Mouse (Mus musculus) hindbrain, embryonic 15.5 days (tissue): ENCODE measurements around the gene Sirpa. TPM values are rescaled to one million over a fixed set of nuclear protein-coding genes. Genes with fewer than 3 reads are reported as not detected.

ENCODE experiments used
- ATAC-seq: fragments of 200-750 bp; cut with Nextera tagmentation; 2 replicates; pipeline ENCODE4 v1.8.0; 2017; ENCODE audit warnings: low read depth, moderate number of reproducible peaks, moderate TSS enrichment; ENCODE audit not compliant: low FRiP score
- H3K27ac ChIP-seq: fragments of 300-500 bp; sonication (generic); replicated peaks from 2 replicates; pipeline ENCODE4 v1.5.1; 2015; ENCODE audit warnings: mild to moderate bottlenecking, inconsistent platforms
- H3K27me3 ChIP-seq: fragments of 300-500 bp; sonication (generic); 2 replicates; pipeline ENCODE4 v1.6.1; 2015; ENCODE audit warnings: control low read depth, inconsistent platforms
- H3K36me3 ChIP-seq: fragments of 300-500 bp; sonication (generic); 2 replicates; pipeline ENCODE4 v1.6.1; 2015; ENCODE audit warnings: control low read depth, inconsistent platforms
- H3K4me1 ChIP-seq: fragments of 300-500 bp; sonication (generic); replicated peaks from 2 replicates; pipeline ENCODE4 v1.6.1; 2015; ENCODE audit warnings: control low read depth, inconsistent platforms
- H3K4me2 ChIP-seq: fragments of 300-500 bp; sonication (generic); 2 replicates; pipeline ENCODE4 v1.6.1; 2015; ENCODE audit warnings: moderate library complexity, mild to moderate bottlenecking, inconsistent platforms
- H3K4me3 ChIP-seq: fragments of 300-500 bp; sonication (generic); 2 replicates; pipeline ENCODE4 v1.5.1; 2015; ENCODE audit warnings: mild to moderate bottlenecking, inconsistent platforms
- H3K9ac ChIP-seq: fragments of 300-500 bp; sonication (generic); 2 replicates; pipeline ENCODE4 v1.6.1; 2015; ENCODE audit warnings: inconsistent platforms
- H3K9me3 ChIP-seq: fragments of 300-500 bp; sonication (generic); 2 replicates; pipeline ENCODE4 v1.6.1; 2016; ENCODE audit warnings: control low read depth, inconsistent platforms
- WGBS: fragments of 180-500 bp; shearing (Covaris S2); methylation state at CpG from one replicate; pipeline ENCODE4 v1.1.7; 2015; 5-methylcytosine and 5-hydroxymethylcytosine counted together
- polyA plus RNA-seq: library from polyadenylated mRNA; unstranded; fragments of >200 nt; fragmentation: Nextera tagmentation; extraction: Ambion mirVana; gene quantifications from 2 replicates; pipeline ENCODE4 v1.2.1, GENCODE M21; 2015

Gene Sirpa
- polyA plus RNA-seq, 1 experiment from 2014 or later = 31.7 TPM

DNA sequence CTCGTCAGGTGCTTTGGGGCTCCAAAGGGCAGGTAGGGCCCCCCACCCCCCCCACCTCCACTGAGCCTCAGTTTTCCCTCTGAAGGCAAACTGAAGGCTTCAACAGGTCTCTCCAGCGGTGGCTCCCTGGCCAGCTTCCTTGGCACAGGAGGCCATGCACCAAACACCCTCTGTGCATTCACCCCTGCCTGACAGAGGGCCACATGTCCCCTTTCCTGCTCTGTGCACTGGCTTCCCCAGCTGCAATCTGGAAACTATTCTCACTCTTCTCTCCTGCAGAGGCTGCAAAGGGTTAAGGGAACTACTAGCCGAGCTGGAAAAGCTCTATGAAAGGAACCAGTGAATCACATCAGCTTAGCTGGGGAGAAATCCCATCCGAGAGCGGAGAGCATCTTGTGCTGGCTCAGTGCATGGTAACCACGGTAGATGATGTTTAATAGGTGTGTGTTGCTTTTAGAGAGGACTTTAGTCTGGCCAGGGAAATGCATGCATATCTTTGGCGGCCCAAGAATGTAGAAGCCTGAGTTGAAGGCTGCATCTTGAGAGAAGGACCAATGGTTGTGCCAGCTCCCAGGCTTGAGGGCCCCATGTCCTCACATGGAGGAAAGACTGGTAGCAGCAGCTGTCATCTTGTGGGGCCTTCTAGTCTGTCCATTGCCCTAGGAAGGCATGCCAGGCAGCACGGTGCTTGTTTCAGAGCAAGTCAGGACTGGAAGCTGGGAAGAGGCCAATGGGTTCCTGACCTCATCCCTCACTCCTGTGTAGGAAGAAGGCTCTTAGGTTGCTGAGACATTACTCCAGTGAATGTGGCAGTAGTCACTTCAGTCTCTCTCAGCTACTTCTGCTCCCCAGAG is 6.8 kb downstream of the Sirpa start:
- H3K27me3 ChIP-seq = no peaks in the 10 kb centered on the region
- WGBS = 62% methylated on average over 8 of the region's 8 CpGs

DNA sequence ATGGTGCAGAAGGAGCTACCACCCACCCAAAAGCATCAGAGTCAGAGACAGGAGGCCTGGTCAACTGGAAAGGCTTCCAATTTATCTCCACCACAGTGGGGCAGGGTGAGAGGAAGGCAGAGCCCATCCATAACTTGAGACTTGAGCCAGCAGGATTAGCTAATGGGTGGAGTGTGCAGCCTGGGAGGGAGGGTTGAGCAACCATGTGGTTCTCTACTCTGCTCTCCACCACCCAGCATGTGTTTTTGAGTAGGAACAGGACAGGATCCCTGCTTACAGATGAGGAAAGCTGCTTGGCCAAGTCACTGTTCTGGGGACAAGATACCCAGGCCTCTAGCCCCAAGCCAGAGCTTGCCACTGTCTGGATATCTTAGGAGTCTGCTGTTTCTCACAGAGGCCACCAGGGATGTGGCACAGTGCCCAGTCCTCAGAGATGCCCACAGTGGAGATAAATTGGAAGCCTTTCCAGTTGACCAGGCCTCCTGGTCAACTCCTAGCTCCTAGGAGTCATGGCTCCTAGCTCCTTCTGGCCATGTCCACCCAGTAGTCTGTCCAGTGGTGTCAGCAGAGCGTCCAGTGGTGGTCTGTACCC is 8.5 kb downstream of the Sirpa start:
- Histone ChIP-seq H3K4me1 (peaks cover 11% of the 10 kb centered on the region), H3K27ac (no peak overlapping the region), H3K9me3 (no peaks in the 10 kb centered on the region), H3K36me3 (no peaks in the 10 kb centered on the region), H3K4me2 (no peak overlapping the region), H3K4me3 (no peak overlapping the region), H3K9ac (no peak overlapping the region), H3K27me3 (no peaks in the 10 kb centered on the region)
- 91% methylated on average over 1 of the region's 1 CpGs for WGBS
- ATAC-seq = no peak

More for the DNA sequence above, 6.8 kb downstream of the Sirpa start:
- H3K4me2 ChIP-seq = no peak overlapping the region
- peaks cover 23% of the 10 kb centered on the region for H3K4me1 ChIP-seq
- no peaks in the 10 kb centered on the region for H3K36me3 ChIP-seq
- ATAC-seq = no peak
- H3K9ac ChIP-seq = no peak overlapping the region
- H3K27ac ChIP-seq = no peak overlapping the region
- H3K9me3 ChIP-seq = no peaks in the 10 kb centered on the region
- no peak overlapping the region for H3K4me3 ChIP-seq

DNA sequence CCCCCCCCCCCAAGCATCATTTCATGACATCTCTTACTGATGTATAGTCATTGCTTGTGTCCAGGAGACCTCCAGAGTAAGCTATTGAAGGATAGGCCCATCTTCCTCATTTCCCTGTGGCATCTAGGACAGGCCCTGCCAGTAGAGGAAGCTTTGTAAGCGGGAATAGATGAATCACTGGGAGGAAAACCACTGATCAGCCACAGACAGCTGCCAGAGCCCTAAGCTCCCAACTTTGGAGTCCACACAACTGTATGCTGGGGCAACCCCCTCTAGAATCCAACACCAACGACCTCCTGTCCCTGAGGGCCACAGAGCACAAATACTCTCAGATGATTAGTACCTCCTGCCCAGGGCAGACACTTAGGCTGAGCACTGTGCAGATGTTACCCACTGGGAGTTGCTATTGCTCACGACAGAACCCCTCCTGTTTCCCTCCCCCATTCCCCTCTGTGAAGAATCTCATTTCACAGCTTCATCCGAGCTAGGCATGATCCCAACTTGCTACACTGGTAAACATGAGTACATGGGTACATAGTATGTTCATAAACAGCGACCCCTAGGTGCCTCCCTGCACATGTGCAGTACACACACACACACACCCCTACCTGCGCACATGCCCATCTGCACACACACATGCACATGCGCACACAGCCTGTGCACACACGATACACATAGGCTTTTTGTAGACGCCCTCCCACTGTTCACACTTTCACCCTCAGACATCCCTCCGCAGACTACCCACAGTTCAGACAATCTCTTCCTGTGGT is 9.4 kb downstream of the Sirpa start:
- ATAC-seq = no peak
- Histone ChIP-seq H3K4me1 (peaks cover 19% of the 10 kb centered on the region), H3K9ac (no peak overlapping the region), H3K9me3 (no peaks in the 10 kb centered on the region), H3K27me3 (no peaks in the 10 kb centered on the region), H3K27ac (no peak overlapping the region), H3K4me3 (no peak overlapping the region), H3K4me2 (no peak overlapping the region), H3K36me3 (no peaks in the 10 kb centered on the region)
- WGBS = 83% methylated on average over 10 of the region's 10 CpGs

DNA sequence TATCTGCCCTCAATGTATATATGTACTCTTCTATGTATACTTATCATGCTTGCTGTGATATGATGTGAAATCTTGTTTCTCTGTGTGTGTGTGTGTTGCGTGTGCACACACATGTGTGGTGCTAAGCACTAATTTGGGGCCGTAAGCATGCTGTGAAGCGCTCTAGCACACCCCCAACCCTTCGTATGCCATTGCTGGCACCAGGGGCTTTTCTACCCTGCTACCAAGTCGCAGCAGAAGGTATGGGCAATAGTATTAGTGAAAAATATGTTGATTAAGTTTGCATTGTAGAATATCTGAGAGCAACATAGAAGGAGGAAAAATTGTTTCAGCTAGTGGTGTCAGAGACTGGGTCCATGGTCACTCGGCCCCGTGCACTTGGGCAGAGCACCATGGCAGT is 10.2 kb downstream of the Sirpa start:
- H3K9me3 ChIP-seq = no peaks in the 10 kb centered on the region
- no peaks in the 10 kb centered on the region for H3K36me3 ChIP-seq
- H3K27ac ChIP-seq = no peak overlapping the region
- ATAC-seq = no peak
- H3K9ac ChIP-seq = no peak overlapping the region
- H3K27me3 ChIP-seq = no peaks in the 10 kb centered on the region
- no peak overlapping the region for H3K4me3 ChIP-seq
- no peak overlapping the region for H3K4me2 ChIP-seq
- H3K4me1 ChIP-seq = peaks cover 19% of the 10 kb centered on the region
- 95% methylated on average over 7 of the region's 7 CpGs for WGBS

DNA sequence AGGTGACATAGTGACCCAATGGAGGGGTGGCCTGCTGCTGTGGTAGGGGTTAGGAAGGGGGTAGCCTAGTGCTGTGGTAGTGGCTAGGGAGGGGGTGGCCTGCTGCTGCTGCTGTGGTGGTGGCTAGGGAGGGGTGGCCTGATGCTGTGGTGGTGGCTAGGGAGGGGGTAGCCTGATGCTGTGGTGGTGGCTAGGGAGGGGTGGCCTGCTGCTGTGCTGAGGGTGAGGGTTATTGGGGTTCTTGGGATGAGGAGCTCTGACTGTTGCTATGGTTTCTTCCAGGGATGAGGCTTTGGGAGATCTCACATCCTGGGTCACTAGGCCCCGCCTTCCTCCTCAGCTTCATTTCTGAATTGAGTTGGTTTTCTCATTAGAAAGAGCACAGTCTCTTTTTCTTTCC is 10.9 kb downstream of the Sirpa start:
- Histone ChIP-seq H3K9me3 (no peaks in the 10 kb centered on the region), H3K9ac (no peak overlapping the region), H3K36me3 (no peaks in the 10 kb centered on the region), H3K4me2 (no peak overlapping the region), H3K27ac (no peak overlapping the region), H3K27me3 (no peaks in the 10 kb centered on the region), H3K4me1 (peaks cover 17% of the 10 kb centered on the region), H3K4me3 (no peak overlapping the region)
- 70% methylated on average over 1 of the region's 1 CpGs for WGBS
- peak; percentile 93 for ATAC-seq

DNA sequence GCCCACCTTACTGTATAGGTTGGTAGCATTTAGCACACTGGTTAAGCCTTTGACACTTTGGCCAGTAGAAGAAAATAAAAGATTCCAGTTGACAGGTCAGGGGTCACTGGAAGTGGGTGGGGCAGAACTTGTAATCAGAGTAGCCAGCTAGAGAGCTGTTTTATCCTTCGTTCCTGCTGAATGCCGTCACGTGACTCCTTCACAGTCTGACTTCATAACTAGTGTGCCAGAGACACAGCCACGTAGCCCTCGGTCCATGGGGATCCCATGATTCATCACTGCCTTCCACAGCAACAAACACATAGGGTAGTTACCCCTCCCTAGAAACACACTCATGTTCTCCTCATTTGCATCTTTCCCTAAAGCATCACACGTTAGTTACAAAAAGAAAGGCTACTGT is 11.4 kb downstream of the Sirpa start:
- Histone ChIP-seq H3K4me2 (no peak overlapping the region), H3K9me3 (no peaks in the 10 kb centered on the region), H3K4me3 (no peak overlapping the region), H3K4me1 (peaks cover 17% of the 10 kb centered on the region), H3K27me3 (no peaks in the 10 kb centered on the region), H3K27ac (no peak overlapping the region), H3K9ac (no peak overlapping the region), H3K36me3 (no peaks in the 10 kb centered on the region)
- 11% methylated on average over 6 of the region's 6 CpGs for WGBS
- ATAC-seq = no peak

DNA sequence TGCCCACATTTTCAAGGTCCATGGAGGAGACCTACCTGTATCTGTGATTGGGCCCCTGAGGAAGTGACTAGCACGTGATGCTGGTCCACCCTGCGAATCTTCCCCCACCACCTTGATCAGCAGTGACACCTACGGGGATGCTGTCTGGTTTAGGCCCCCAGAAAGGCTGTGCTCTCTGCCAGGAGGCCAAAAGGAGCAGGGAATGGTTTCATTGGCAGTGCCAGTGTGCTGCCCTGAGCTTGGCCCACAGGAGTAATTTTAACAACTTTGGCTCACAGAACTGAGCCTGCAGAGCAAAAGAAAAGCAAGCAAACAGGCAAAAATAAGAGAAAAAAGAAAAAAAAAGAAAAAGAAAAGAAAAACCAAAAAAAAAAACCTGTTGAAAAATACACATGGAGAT is 13.2 kb downstream of the Sirpa start:
- Histone ChIP-seq H3K4me1 (peaks cover 17% of the 10 kb centered on the region), H3K27ac (no peak overlapping the region), H3K9ac (no peak overlapping the region), H3K4me2 (no peak overlapping the region), H3K4me3 (no peak overlapping the region), H3K36me3 (peaks cover 6% of the 10 kb centered on the region), H3K9me3 (no peaks in the 10 kb centered on the region), H3K27me3 (no peaks in the 10 kb centered on the region)
- 74% methylated on average over 3 of the region's 3 CpGs for WGBS
- no peak for ATAC-seq

DNA sequence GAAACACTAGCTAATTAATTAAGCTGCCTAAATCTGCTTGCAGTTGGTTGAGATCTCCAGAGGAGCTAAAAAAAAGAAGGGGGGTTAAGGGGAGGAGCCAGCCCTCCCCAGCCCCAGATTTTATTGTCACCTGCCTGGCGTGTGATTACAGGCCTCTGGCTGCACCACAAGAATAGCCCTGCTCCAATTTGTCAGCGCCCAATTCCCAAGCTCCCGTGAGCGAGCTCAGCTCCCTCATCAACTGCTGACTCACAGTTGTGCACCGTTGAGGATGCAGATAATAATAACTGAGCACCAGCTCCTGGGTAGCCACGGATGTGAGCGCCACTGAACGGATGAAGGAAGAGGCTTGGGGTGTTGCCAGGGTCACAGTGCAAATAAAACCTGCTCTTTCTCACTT is 13.6 kb downstream of the Sirpa start:
- H3K9ac ChIP-seq = no peak overlapping the region
- H3K9me3 ChIP-seq = no peaks in the 10 kb centered on the region
- H3K4me2 ChIP-seq = no peak overlapping the region
- no peaks in the 10 kb centered on the region for H3K27me3 ChIP-seq
- no peak for ATAC-seq
- H3K4me1 ChIP-seq = peaks cover 17% of the 10 kb centered on the region
- 28% methylated on average over 8 of the region's 8 CpGs for WGBS
- H3K27ac ChIP-seq = no peak overlapping the region
- peaks cover 10% of the 10 kb centered on the region for H3K36me3 ChIP-seq
- no peak overlapping the region for H3K4me3 ChIP-seq

DNA sequence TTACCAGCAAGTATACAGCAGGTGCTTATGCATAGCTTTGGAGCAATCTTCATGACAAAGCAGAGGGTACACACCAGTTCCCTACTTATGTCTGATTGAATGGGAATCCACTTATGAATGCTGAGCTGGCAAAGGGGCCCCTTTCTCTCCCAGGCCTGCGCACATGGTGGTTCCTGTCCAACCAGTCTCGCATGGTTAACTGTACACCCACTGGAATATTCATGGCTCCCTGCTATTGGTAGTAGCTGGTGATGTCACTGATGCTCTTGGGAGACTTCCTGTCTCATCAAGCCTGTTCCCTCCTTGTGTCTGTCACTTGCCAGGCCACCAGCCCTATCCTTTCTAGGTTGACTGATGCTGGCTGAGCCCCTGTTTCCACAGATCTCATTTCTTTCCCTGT is 14.3 kb downstream of the Sirpa start:
- Histone ChIP-seq H3K4me2 (no peak overlapping the region), H3K27me3 (no peaks in the 10 kb centered on the region), H3K9ac (no peak overlapping the region), H3K4me1 (peaks cover 17% of the 10 kb centered on the region), H3K9me3 (no peaks in the 10 kb centered on the region), H3K36me3 (peaks cover 13% of the 10 kb centered on the region), H3K27ac (no peak overlapping the region), H3K4me3 (no peak overlapping the region)
- ATAC-seq = no peak
- 83% methylated on average over 2 of the region's 2 CpGs for WGBS

DNA sequence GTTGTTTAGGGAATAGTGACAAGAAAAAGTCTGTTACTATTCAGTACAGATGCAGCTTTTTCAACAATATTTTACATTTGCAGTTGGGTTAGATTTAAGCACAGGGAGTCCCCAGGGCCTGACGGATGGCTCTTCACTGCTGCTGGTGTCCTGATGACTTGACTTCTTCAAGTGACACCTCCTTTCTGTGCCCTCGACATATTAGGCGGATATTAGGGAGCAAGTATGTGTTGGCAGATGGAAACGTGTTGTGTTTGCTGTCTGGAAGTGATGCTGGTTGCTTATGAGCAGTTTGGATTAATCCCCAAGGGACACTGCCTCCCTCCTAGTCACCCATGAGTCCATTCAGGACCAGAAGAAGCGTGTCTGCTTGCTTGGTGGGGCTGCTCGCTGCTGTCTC is 21.3 kb downstream of the Sirpa start:
- H3K4me1 ChIP-seq = no peaks in the 10 kb centered on the region
- peaks cover 13% of the 10 kb centered on the region for H3K36me3 ChIP-seq
- WGBS = 94% methylated on average over 6 of the region's 6 CpGs
- H3K27ac ChIP-seq = no peak overlapping the region
- no peak overlapping the region for H3K4me3 ChIP-seq
- H3K27me3 ChIP-seq = no peaks in the 10 kb centered on the region
- ATAC-seq = no peak
- no peak overlapping the region for H3K9ac ChIP-seq
- H3K4me2 ChIP-seq = no peak overlapping the region
- H3K9me3 ChIP-seq = no peaks in the 10 kb centered on the region

DNA sequence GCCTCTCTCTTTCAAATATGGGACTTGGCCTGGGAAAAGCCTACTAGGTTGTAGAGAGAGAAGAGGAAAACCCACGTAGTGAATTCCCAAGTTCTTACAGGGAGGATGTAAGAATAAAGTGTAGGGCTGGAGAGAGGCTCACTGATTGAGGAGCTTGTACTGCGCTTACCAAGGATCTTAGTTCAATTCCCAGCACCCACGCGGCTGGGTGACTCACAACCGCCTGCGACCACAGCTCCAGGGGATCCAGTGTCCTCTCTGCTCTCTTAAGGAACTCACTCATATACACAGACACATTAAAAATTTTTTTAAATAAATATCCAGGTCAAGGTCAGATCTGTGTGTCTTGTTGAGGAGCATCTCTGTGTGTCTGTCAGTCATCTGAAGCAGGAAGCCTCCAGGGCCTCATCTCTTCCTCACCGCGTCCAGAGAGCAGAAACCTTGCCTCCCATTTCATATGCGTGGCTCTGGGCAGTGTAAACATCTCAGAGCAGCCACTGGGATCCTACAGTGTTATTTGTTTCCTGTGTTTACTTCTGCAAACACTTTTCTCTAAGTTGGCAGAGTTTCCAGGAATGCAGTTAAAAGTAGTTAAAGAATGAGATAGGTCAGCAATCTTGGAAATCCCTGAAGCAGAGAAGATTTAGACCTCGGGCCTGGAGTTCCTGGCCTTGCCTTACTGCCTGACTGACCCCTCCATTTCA is 22.0 kb downstream of the Sirpa start:
- Histone ChIP-seq H3K9ac (no peak overlapping the region), H3K4me2 (no peak overlapping the region), H3K4me1 (no peaks in the 10 kb centered on the region), H3K27ac (no peak overlapping the region), H3K4me3 (no peak overlapping the region), H3K36me3 (peaks cover 10% of the 10 kb centered on the region), H3K9me3 (no peaks in the 10 kb centered on the region), H3K27me3 (no peaks in the 10 kb centered on the region)
- WGBS = 90% methylated on average over 10 of the region's 10 CpGs
- ATAC-seq = no peak

DNA sequence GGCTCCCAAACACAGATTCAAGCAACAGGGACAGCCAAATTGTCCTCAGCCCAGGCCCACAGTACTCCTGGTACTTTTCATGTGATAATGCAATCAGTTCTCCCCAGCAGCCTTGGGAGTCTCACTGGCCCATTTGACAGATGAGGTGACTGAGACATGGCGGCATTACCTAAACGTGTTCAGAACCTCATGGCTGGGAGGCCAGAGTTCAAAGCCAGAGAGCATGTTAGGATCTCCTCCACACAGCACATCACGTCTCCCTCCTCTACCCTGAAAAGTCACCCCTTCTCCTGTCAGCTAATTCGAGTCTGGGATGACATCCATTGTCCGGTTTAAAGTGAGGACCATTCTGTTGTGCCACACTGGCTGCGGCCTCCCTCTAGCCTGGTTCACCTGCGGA is 27.5 kb downstream of the Sirpa start:
- H3K36me3 ChIP-seq = no peaks in the 10 kb centered on the region

More for the DNA sequence above, 27.5 kb downstream of the Sirpa start:
- Histone ChIP-seq H3K9ac (no peak overlapping the region), H3K4me2 (no peak overlapping the region), H3K4me3 (no peak overlapping the region), H3K9me3 (no peaks in the 10 kb centered on the region), H3K27me3 (no peaks in the 10 kb centered on the region), H3K27ac (no peak overlapping the region), H3K4me1 (peaks cover 6% of the 10 kb centered on the region; the same call in 1 of the 2 replicates)
- WGBS = 87% methylated on average over 7 of the region's 7 CpGs
- ATAC-seq = no peak
